Mouse (Mus musculus) E14TG2a.4 (cell line): ENCODE results near the gene Entpd6.

Experiments
- H3K27me3 ChIP-seq: 2 replicates; pipeline ENCODE4 v1.6.1; 2014; ENCODE audit warnings: low read length, control low read depth; ENCODE audit not compliant: insufficient read depth
- H3K36me3 ChIP-seq: 2 replicates; pipeline ENCODE4 v1.6.1; 2014; ENCODE audit warnings: low read length, control low read depth; ENCODE audit not compliant: insufficient read depth
- H3K4me1 ChIP-seq: replicated peaks from 2 replicates; pipeline ENCODE4 v1.6.1; 2014; ENCODE audit warnings: low read depth, low read length, control low read depth
- H3K4me3 ChIP-seq: replicated peaks from 2 replicates; pipeline ENCODE4 v1.5.1; 2014; ENCODE audit warnings: mild to moderate bottlenecking, low read length
- H3K9me3 ChIP-seq: 2 replicates; pipeline ENCODE4 v1.6.1; 2014; ENCODE audit warnings: low read length, control low read depth
- CTCF ChIP-seq: conservative IDR thresholded peaks from 2 replicates; pipeline ENCODE4 v1.5.1; 2014; ENCODE audit warnings: low read length
- NANOG ChIP-seq: IDR thresholded peaks from 2 replicates; pipeline ENCODE4 v1.6.1; 2014; ENCODE audit warnings: borderline replicate concordance, low read length, mixed read lengths
- POU5F1 ChIP-seq: IDR thresholded peaks from 2 replicates; pipeline ENCODE4 v1.6.1; 2014; ENCODE audit warnings: low read length, borderline replicate concordance

The Entpd6 gene

DNA sequence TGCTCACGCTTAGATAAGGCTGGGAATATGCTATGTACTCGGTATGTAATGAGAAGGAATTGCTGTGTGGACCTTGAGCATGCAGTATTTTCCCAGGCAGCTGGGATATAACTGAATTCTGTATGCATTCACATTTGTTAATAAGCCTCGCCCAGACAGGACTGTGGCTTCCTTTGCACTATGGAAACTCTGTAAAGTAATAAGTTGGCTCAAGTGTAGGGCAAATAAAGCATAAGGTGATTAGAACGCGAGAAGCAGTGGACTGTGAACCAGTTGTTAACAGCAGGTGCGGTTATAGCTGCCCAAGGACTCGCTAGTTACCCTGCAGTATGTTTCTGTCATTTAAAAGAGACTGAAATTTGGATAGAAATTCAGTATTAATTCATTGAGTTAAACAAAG is 49.2 kb downstream of the Entpd6 start:
- H3K4me3 ChIP-seq, result no peak overlapping the region
- no peak for TF ChIP-seq NANOG
- TF ChIP-seq POU5F1, result no peak
- no peak for TF ChIP-seq CTCF
- H3K4me1 ChIP-seq, result peaks cover under 1% of the 10 kb centered on the region; the same call in 1 of the 2 replicates
- no peaks in the 10 kb centered on the region for H3K27me3 ChIP-seq
- no peaks in the 10 kb centered on the region for H3K36me3 ChIP-seq
- no peaks in the 10 kb centered on the region for H3K9me3 ChIP-seq

DNA sequence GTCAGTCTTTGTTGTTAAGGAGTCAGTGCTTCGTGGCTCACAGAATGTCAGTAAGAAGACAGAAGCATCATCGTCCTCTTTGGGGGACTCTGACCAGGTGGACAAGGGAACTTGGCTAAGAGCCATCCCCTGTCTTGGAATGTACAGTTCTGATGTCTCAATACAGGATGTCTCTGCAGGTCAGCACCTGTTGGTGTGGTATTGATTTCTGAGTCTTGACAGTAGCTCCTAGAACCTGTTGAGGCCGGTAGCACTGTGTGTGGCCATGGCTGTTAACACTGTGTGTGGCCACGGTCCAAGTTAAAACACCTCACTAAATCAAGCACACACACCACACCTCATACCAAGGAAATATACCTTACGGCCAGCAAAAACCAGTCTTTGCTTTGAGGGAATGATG is 51.8 kb downstream of the Entpd6 start:
- TF ChIP-seq POU5F1 (no peak), CTCF (no peak), NANOG (no peak)
- no peaks in the 10 kb centered on the region for H3K4me1 ChIP-seq
- no peaks in the 10 kb centered on the region for H3K36me3 ChIP-seq
- no peak overlapping the region for H3K4me3 ChIP-seq
- no peaks in the 10 kb centered on the region for H3K9me3 ChIP-seq
- H3K27me3 ChIP-seq, result no peaks in the 10 kb centered on the region

DNA sequence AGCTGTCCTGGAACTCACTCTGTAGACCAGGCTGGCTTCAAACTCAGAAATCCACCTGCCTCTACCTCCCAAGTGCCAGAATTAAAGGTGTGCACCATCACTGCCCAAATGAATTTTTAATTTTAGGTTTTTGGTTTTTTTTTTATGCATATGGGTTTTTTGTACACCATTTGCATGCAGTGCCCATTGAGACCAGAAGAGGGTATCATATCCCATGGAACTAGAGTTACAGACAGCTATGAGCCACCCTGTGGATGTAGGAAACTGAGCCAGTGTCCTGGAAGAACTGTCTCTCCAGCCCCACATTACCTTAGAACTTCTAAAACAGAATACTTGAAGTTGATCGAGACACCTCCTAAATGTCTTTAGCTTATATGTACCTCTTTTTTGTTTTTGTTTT is 54.2 kb downstream of the Entpd6 start:
- TF ChIP-seq POU5F1, result no peak
- no peak for TF ChIP-seq NANOG
- peak; percentile 25; the same call in 1 of the 2 replicates for TF ChIP-seq CTCF
- Histone ChIP-seq H3K9me3 (no peaks in the 10 kb centered on the region), H3K4me1 (no peaks in the 10 kb centered on the region), H3K36me3 (no peaks in the 10 kb centered on the region), H3K4me3 (no peak overlapping the region), H3K27me3 (no peaks in the 10 kb centered on the region)

DNA sequence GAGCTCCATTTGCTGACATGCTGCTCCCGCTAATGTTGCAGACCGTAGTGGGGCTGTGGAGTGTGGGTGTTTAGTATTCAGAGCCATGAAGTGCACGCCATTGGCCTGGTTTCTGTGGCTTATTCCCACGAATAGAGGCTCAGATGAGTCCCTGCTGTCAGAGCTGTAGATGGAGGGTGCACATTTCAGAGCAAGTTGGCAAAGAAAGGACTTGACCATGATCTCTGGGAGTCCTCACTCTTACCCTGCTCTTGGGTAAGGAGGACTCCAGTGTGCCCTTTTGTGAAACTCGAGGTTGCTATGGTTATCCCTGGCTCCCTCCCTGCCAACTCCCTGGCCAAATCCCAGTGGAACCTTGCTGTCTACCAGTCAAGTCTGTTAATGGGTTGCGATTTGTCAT is 59.5 kb downstream of the Entpd6 start:
- H3K27me3 ChIP-seq, result no peaks in the 10 kb centered on the region
- TF ChIP-seq POU5F1 (no peak), CTCF (no peak), NANOG (no peak)

DNA sequence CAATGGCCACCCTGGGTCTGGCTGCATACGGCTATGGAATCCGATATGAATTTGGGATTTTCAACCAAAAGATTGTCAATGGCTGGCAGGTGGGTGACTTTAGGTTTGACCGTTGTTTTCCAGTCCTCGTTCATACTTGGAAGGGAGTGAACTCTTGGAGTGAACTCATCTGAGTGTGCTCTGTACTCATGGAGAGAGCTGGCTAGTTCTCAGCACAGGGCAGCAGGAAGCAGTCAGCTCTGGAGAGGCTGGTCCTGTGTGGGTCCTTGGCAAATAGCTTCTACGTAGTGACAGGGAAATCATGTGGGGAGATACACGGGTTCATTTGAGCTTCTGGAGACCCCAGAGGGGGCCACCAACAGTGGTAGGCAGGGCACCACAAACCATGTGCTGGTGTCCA is 60.0 kb downstream of the Entpd6 start:
- TF ChIP-seq POU5F1, result no peak
- TF ChIP-seq CTCF, result no peak
- TF ChIP-seq NANOG, result no peak
- Histone ChIP-seq H3K27me3 (no peaks in the 10 kb centered on the region), H3K9me3 (no peaks in the 10 kb centered on the region), H3K36me3 (peaks cover 23% of the 10 kb centered on the region), H3K4me3 (no peak overlapping the region), H3K4me1 (peaks cover 10% of the 10 kb centered on the region)

More for the DNA sequence above, 59.5 kb downstream of the Entpd6 start:
- no peaks in the 10 kb centered on the region for H3K9me3 ChIP-seq
- H3K4me3 ChIP-seq, result no peak overlapping the region
- peaks cover 22% of the 10 kb centered on the region for H3K36me3 ChIP-seq
- peaks cover 10% of the 10 kb centered on the region for H3K4me1 ChIP-seq

DNA sequence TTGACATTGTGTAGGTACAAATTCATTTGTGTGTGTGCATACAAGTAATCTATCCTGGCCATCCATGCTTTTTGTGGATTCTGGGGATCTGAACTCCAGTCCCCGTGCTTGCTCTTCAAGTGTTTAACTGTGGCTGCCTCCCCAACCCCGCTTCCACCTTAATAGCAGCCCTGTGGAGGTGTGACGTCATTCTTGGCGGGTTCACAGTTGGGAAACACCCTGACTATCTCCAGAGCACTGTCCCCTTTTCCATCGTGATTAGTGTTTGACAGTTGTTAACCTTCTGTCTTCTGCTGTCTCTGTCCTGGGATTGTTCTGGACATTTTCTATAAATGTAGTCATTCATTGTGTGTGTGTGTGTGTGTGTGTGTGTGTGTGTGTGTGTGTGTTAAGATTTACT is 61.8 kb downstream of the Entpd6 start:
- peaks cover 10% of the 10 kb centered on the region for H3K4me1 ChIP-seq
- TF ChIP-seq CTCF, result no peak
- peaks cover 30% of the 10 kb centered on the region for H3K36me3 ChIP-seq
- H3K27me3 ChIP-seq, result no peaks in the 10 kb centered on the region
- no peaks in the 10 kb centered on the region for H3K9me3 ChIP-seq
- H3K4me3 ChIP-seq, result no peak overlapping the region

DNA sequence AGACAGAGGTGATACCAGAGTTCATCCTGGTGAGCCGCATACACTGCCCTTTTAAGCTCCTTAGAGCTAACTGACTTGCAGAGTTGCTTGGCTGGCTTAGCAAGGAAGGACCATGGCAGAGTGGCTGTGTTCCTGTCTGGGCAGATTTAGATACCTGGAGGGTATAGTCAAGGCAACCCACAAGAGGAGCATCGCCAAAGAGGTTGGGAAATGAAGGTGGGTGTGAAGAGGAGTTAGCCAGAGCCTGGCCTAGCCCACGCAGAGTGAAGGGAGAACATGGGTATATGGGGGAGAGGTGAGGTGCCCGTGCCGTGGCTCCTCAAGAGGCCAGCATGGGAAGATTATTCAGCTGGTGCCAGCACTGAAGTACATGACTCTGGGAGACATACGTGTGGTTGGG is 64.0 kb downstream of the Entpd6 start:
- Histone ChIP-seq H3K36me3 (peaks cover 44% of the 10 kb centered on the region), H3K4me3 (no peak overlapping the region), H3K9me3 (no peaks in the 10 kb centered on the region), H3K27me3 (no peaks in the 10 kb centered on the region), H3K4me1 (peaks cover 10% of the 10 kb centered on the region)
- TF ChIP-seq CTCF, result no peak
- TF ChIP-seq NANOG, result no peak
- TF ChIP-seq POU5F1, result no peak

DNA sequence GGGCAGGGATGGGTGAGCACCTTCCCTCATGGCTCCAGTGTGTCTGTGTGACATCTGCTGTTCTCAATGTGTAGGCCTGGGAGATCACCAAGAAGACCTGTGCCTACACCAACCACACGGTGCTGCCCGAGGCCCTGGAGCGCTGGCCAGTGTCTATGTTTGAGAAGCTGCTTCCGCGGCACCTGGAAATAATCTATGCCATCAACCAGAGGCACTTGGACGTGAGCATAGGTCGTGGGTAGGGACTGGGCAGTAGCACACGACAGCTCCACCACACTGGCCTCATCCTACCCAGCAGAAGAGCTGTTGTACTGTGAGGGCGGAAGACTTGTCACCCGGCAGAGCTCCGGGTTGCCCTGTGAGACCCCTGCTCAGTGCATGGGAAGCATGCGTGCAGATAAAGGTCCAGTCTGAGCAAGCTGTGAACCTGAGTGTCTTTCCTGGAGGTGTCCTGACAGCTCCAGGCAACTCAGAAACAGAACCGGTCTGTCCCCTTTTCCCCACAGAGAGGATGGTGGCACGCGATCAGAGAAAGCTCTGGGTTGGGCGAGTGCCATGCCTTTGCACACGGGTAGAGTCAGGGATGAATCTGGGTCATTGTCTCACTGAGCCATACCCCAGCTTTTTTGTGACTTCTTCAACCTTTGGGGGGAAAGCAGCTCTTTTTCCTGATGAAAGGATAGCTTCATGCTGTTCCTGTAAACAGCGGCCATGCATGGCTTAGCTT is 68.0 kb downstream of the Entpd6 start:
- H3K9me3 ChIP-seq, result no peaks in the 10 kb centered on the region
- H3K4me3 ChIP-seq, result no peak overlapping the region
- no peaks in the 10 kb centered on the region for H3K4me1 ChIP-seq
- TF ChIP-seq POU5F1 (no peak), CTCF (no peak), NANOG (no peak)
- H3K36me3 ChIP-seq, result peaks cover 46% of the 10 kb centered on the region
- H3K27me3 ChIP-seq, result no peaks in the 10 kb centered on the region

DNA sequence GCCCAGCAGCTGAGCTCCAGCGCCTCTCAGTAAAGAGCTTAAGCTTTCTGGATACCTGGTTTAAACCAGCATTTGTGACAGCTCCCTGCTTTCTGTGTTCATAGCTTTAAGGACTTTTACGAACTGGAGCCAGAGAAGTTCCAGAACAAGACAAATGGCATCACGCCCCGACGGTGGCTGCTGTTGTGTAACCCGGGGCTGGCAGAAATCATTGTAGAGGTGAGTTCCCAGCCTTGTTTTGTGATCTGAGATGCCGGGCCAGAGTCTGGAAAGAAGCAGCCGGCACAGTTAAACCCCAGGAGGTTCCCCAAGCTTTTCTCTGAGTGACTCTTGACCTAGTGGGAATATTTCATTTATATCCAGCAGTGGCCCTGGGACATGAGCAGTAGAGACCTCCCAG is 69.9 kb downstream of the Entpd6 start:
- Histone ChIP-seq H3K4me1 (no peaks in the 10 kb centered on the region), H3K36me3 (peaks cover 41% of the 10 kb centered on the region), H3K9me3 (no peaks in the 10 kb centered on the region), H3K27me3 (no peaks in the 10 kb centered on the region), H3K4me3 (no peak overlapping the region)
- TF ChIP-seq CTCF (no peak), POU5F1 (no peak), NANOG (no peak)
